Mouse (Mus musculus): ENCODE data around the gene Ntmt1.
A peak's percentile ranks its signal among the peaks of the same experiment; 100 is the strongest.

Ntmt1 gene

DNA sequence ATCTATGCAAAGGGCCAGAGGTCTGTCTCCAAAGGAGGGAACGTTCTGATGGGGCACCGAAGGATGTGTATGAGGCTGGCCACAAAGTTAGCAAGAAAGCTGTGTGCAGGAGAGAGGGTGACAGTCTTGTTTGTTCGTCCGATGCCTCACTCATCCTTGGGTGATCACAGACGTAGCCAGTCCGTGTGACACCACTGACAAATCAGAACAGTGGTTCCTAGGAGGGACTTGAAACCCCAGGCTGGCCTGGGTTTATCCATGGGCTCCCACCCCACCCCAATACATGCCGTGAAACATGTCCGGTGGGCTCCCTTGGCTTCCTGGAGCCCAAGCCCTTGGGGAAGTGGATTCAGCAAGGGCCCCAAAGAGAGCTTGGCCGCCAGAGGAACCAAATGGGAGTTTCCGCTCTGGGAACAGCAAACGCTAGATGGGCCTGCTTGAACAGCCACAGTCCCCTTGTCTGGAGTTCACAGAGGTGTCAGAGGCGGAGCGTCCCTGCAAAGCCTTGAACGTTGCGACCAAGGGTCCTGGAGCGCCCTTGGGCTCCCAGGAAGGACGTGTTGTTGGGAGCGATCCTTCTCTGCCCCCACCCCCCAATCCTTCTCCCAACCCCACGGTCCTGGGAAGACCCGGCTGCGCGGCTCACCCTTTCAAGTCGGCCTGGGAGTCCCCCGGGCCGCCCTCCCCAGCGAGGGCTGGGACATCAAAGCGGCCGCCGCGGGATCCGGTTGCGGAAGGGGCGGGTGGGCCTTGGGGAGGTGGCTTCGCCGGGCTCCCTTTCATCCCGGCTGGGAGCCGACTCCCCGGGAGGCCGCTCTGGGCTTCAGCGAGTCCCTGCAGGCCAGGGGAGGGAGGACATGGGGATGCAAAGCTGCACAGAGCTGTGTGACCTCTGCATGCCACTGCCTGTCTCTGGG lies 23.3 kb upstream of the Ntmt1 start:
- DNase-seq (ENCODE audit: low spot score), result peak; percentile 58

- no peak for DNase-seq (ENCODE audit: low spot score)
These were observed 20.2 kb upstream of the Ntmt1 start for GRCm38 (mm10) chr2:30787466-30787865.

- no peak for DNase-seq (ENCODE audit: low spot score)
These were observed 15.6 kb upstream of the Ntmt1 start for GRCm38 (mm10) chr2:30792061-30792460.

- peak; percentile 99 for DNase-seq (ENCODE audit: low spot score)
These were observed 13.2 kb upstream of the Ntmt1 start for GRCm38 (mm10) chr2:30794179-30795108.

- DNase-seq (ENCODE audit: low spot score), result no peak
These were observed 12.2 kb upstream of the Ntmt1 start for GRCm38 (mm10) chr2:30795271-30795888.

- no peak for DNase-seq (ENCODE audit: low spot score)
These were observed 11.7 kb upstream of the Ntmt1 start for GRCm38 (mm10) chr2:30795889-30796275.

- peak; percentile 61 for DNase-seq (ENCODE audit: low spot score)
These were observed 11.2 kb upstream of the Ntmt1 start for GRCm38 (mm10) chr2:30796382-30796781.

- DNase-seq (ENCODE audit: low spot score), result no peak
These were observed 8.2 kb upstream of the Ntmt1 start for GRCm38 (mm10) chr2:30799456-30799855.

DNA sequence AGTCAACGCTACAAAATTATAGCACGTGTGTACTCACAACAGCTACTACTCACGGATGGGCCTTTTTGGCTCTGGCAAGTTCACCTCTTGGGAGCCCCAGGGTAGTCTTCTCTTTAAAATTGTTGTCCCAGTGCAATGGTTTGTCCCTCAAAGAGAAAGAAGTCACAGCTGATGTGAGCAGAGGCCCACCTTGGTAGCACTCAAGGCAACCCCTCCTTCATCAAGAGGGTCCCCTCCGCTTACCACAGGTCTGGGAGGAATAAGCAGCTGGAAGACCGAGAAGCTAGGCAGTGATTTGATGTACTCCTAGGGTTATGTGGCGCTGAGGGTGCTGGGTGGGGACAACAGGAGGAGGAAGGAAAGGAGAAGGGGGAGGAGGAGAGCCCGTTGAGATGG lies 7.0 kb upstream of the Ntmt1 start:
- no peak for DNase-seq (ENCODE audit: low spot score)

- no peak for DNase-seq (ENCODE audit: low spot score)
These were observed 6.4 kb upstream of the Ntmt1 start for GRCm38 (mm10) chr2:30801067-30801852.

- DNase-seq (ENCODE audit: low spot score), result no peak
These were observed 4.0 kb upstream of the Ntmt1 start, which contains the start of gene 1700001O22Rik for GRCm38 (mm10) chr2:30803604-30804003. Gene 1700001O22Rik (minus strand): TSS chr2:30803661.

DNA sequence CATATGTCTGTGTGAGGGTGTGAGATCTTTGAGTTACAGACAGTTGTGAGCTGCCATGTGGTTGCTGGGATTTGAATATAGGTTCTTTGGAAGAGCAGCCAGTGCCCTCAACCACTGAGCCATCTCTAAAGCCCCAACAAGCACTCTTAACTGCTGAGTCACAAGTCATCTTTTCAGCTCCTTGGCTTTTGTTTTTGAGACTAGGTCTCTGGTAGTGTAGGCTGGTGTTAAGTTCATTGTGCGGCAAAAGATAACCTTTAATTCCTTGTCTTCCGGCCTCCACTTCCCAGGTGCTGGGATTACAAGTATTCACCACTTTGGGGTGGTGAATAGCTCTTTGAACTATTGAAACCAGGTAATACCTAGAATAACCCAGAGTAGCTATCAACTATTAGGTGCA lies 1.6 kb upstream of the Ntmt1 start:
- no peak for DNase-seq (ENCODE audit: low spot score)

- DNase-seq (ENCODE audit: low spot score), result no peak
These were observed 429 bp upstream of the Ntmt1 start for GRCm38 (mm10) chr2:30807147-30807647.

DNA sequence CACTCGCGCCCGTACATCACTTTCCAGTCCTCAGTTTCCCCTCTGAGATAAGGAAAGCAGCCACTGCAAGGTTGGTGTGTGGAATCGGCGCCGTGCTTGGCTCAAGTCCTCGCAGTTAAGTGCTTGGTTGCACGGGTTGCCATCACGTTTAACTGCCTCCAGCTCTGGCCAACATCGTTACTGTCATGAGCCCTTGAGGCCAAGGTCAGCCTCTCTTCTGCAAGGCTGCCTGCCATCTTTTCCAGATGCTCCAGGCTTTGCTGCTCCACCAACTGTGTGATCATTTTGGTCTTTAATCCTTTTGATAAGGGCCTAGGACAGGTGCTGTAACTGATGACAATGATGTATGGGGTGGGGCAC lies 650 bp downstream of the Ntmt1 start:
- DNase-seq (ENCODE audit: low spot score), result no peak

DNA sequence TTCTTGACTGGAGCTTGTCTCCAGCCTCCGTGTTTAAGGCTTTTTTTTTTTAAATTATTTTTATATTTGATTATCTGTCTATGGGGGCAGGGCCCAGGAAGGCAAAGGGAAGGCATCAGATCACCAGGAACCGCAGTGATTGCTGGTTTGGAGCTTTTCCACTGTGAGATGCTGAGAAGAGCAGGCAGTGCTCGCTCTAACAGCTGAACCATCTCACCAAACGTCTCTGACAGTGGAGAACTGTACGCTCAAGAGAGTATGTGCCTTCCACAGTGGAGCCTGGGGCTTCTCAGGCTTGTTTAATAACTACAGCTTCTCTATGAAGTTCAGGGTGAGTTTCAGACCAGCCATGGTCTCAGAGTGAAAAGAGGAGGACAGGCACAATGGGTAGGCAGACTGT lies 1.9 kb downstream of the Ntmt1 start:
- no peak for DNase-seq (ENCODE audit: low spot score)

- no peak for DNase-seq (ENCODE audit: low spot score)
These were observed 2.9 kb downstream of the Ntmt1 start for GRCm38 (mm10) chr2:30810573-30810972.

- DNase-seq (ENCODE audit: low spot score), result no peak
These were observed 8.8 kb downstream of the Ntmt1 start for GRCm38 (mm10) chr2:30816383-30816782.

GRCm38 (mm10) chr2:30819873-30820272 lies 12.2 kb downstream of the Ntmt1 start:
- no peak for DNase-seq (ENCODE audit: low spot score)

- DNase-seq (ENCODE audit: low spot score), result no peak
These were observed 13.4 kb downstream of the Ntmt1 start for GRCm38 (mm10) chr2:30821073-30821472.

DNA sequence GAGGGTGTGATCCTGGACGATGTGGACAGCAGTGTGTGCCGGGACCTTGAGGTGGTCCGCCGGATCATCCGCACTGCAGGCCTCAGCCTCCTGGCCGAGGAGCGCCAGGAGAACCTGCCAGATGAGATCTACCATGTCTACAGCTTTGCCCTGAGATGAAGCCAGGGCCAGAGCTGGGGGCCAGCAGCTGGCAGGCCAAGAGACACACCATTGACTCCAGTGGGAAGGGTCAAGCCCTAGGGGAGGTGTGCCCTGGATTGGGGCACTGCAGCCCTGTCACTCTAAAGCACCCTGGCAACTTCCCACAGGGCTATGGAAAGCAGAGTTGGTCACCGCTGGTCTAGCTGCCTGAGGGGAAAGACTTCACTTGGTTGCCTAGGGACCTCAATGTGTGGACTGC lies 14.8 kb downstream of the Ntmt1 start:
- DNase-seq (ENCODE audit: low spot score), result no peak

DNA sequence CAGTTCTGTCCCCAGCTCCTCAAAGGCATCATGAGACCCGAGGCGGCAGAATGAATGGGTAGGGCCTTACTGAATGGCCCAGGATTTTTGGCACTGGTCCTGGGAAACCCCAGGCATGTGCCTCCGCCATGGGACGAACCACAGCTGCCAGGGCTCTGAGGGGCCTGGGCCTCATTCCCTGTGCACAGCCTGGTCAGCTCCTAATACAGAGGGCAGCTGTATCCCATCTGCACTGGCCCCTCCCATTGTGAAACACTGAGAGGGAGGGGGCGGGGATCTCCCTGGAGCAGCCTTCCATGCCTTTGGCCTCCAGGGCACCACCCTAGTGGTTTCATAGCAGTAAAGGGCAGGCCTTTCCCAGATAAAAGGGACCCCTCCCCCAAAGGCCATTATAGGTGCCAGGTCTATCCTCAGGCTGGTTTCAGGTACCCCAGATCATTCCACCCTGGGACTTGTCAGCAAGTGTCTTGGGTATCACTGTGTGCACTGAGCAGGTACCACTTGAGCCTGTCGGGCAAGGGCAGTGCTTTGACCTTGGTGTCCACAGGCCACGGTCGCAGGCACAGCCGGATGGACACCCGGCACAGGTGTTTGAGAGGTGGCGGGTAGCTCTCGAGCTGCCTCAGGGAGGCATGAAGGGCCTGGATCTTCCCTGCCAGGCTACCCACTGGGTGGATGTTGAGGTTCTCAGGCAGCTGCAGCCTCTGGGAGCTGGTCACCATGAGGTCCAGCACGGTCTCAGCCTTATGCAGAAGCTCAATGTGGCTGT lies 15.9 kb downstream of the Ntmt1 start:
- no peak for DNase-seq (ENCODE audit: low spot score)

All from ovary, postnatal 14 days (tissue).